In genomic region chr9:110245590-110246320, GRCm38 (mm10) we compare ENCODE assay signal across 8 mouse cellular contexts. TPM values are rescaled to one million over a fixed set of nuclear protein-coding genes. Genes with fewer than 3 reads are reported as not detected.
DNase-seq lines count a peak whose midpoint lies in the region; ATAC-seq and TF ChIP-seq lines count a peak whose summit lies in the region.

No protein-coding gene starts in this region.

- peak overlapping the region; percentile 72 for H3K9ac ChIP-seq in forebrain, embryonic 12.5 days
- peak overlapping the region; percentile 77 for H3K9ac ChIP-seq in hindbrain, embryonic 11.5 days (ENCODE audit: low read depth, low read length)
- H3K9ac ChIP-seq in lung, postnatal 0 days (replicated peaks; ENCODE audit: low read depth): 0 out of 2 replicates have a peak overlapping the region, but pooled peaks have one; percentile 19

- peak; percentile 12 for DNase-seq in MEL-GATA-1-ER (ENCODE audit: extremely low read depth, low read depth)
- DNase-seq in hindbrain, embryonic 11.5 days (ENCODE audit: low spot score): peak; percentile 63
- peak; percentile 68 to 77 for DNase-seq in layer of hippocampus, postnatal 14 days (ENCODE audit: low spot score in 2 of 2)
- peak; percentile 41 for DNase-seq in lung, postnatal 0 days (ENCODE audit: low spot score)
- peak; percentile 92 for DNase-seq in retina, postnatal 1 day

- no peaks in the 10 kb centered on the region for H3K9me3 ChIP-seq in forebrain, embryonic 12.5 days
- no peaks in the 10 kb centered on the region for H3K9me3 ChIP-seq in hindbrain, embryonic 11.5 days (ENCODE audit: control insufficient read depth, low read length)
- H3K9me3 ChIP-seq in lung, postnatal 0 days (ENCODE audit: low read length): no peaks in the 10 kb centered on the region

- peaks cover 15% of the 10 kb centered on the region; the same call in 1 of the 2 replicates for H3K27me3 ChIP-seq in forebrain, embryonic 12.5 days
- no peaks in the 10 kb centered on the region; the same call in 1 of the 2 replicates for H3K27me3 ChIP-seq in hindbrain, embryonic 11.5 days (ENCODE audit: control insufficient read depth, insufficient read depth, low read length)
- H3K27me3 ChIP-seq in lung, postnatal 0 days (replicated peaks; ENCODE audit: insufficient read depth, low read length): peaks cover 4% of the 10 kb centered on the region; the same call in 1 of the 2 replicates

- H3K4me2 ChIP-seq in forebrain, embryonic 12.5 days: peak overlapping the region; percentile 100
- peak overlapping the region; percentile 100 for H3K4me2 ChIP-seq in hindbrain, embryonic 11.5 days (replicated peaks; ENCODE audit: low read depth, low read length)
- peak overlapping the region; percentile 98 for H3K4me2 ChIP-seq in lung, postnatal 0 days (replicated peaks; ENCODE audit: low read depth, low read length)

- peak overlapping the region; percentile 64 for H3K4me3 ChIP-seq in brown adipose tissue, adult 24 weeks (ENCODE audit: insufficient read depth, low read depth, low read length)
- peak overlapping the region; percentile 75 for H3K4me3 ChIP-seq in forebrain, embryonic 12.5 days (replicated peaks)
- peak overlapping the region; percentile 63 for H3K4me3 ChIP-seq in hindbrain, embryonic 11.5 days (ENCODE audit: low read depth, low read length)
- H3K4me3 ChIP-seq in lung, postnatal 0 days (ENCODE audit: low read depth, low read length): peak overlapping the region; percentile 54

- H3K36me3 ChIP-seq in forebrain, embryonic 12.5 days (replicated peaks): peaks cover 12% of the 10 kb centered on the region
- H3K36me3 ChIP-seq in hindbrain, embryonic 11.5 days (ENCODE audit: control insufficient read depth, insufficient read depth, low read length): no peaks in the 10 kb centered on the region
- no peaks in the 10 kb centered on the region; the same call in 1 of the 2 replicates for H3K36me3 ChIP-seq in lung, postnatal 0 days (ENCODE audit: insufficient read depth, low read length)

- TF ChIP-seq CTCF in lung, postnatal 0 days (IDR thresholded peaks at IDR 0.05): no peak

- ATAC-seq in forebrain, embryonic 12.5 days (ENCODE audit: low FRiP score): peak; percentile 65
- ATAC-seq in hindbrain, embryonic 11.5 days (ENCODE audit: low FRiP score): peak; percentile 71
- ATAC-seq in lung, postnatal 0 days: peak; percentile 67
- ATAC-seq in erythroid progenitor cell, adult 5-6 weeks (replicated peaks; ENCODE audit: low FRiP score, poor library complexity, severe bottlenecking): no peak

- WGBS in forebrain, embryonic 12.5 days: 3% methylated on average over 36 of the region's 40 CpGs
- 3% methylated on average over 33 of the region's 40 CpGs for WGBS in hindbrain, embryonic 11.5 days
- WGBS in lung, postnatal 0 days: 2% methylated on average over 30 of the region's 40 CpGs

- TF ChIP-seq EP300 in lung, postnatal 0 days (IDR thresholded peaks at IDR 0.05): no peak

- H3K27ac ChIP-seq in brown adipose tissue, adult 24 weeks (replicated peaks; ENCODE audit: low read depth, low read length): no peak overlapping the region
- H3K27ac ChIP-seq in forebrain, embryonic 12.5 days: peak overlapping the region; percentile 85
- H3K27ac ChIP-seq in hindbrain, embryonic 11.5 days (ENCODE audit: low read depth, low read length): peak overlapping the region; percentile 78
- no peak overlapping the region for H3K27ac ChIP-seq in lung, postnatal 0 days (ENCODE audit: low read length)

- H3K4me1 ChIP-seq in brown adipose tissue, adult 24 weeks (ENCODE audit: control insufficient read depth, insufficient read depth, insufficient read length, low read length): peaks cover 2% of the 10 kb centered on the region; the same call in 1 of the 2 replicates
- H3K4me1 ChIP-seq in forebrain, embryonic 12.5 days: peaks cover 52% of the 10 kb centered on the region
- peaks cover 16% of the 10 kb centered on the region for H3K4me1 ChIP-seq in hindbrain, embryonic 11.5 days (replicated peaks; ENCODE audit: control insufficient read depth, insufficient read depth, low read length)
- H3K4me1 ChIP-seq in lung, postnatal 0 days (ENCODE audit: insufficient read depth, low read depth, low read length): peaks cover 6% of the 10 kb centered on the region; the same call in 1 of the 2 replicates

RNA-seq across cellular contexts. Expression of gene Cspg5, which starts 2.2 kb away (rescaled TPM):
- polyA plus RNA-seq in brown adipose tissue, adult 24 weeks (2012; ENCODE audit: insufficient read depth, insufficient read length, missing spikeins): 0.92 and 1.1 TPM in 2 replicates
- polyA plus RNA-seq in forebrain, embryonic 12.5 days (2016; fragmentation: Nextera tagmentation; extraction: Ambion mirVana): 21.9 and 22.3 TPM in 2 replicates
- 12.6 and 15.0 TPM in 2 replicates for polyA plus RNA-seq in hindbrain, embryonic 11.5 days (2014; fragmentation: Nextera tagmentation; extraction: Ambion mirVana)
- 100 to 1,000 TPM; 296 to 306 TPM for total RNA-seq in layer of hippocampus, postnatal 14 days (2021)
- polyA plus RNA-seq in lung, postnatal 0 days (2015; fragmentation: Nextera tagmentation; extraction: Ambion mirVana): 1.9 and 2.1 TPM in 2 replicates
- not detected in 2 replicates for total RNA-seq in erythroid progenitor cell, adult 5-6 weeks (2015; ENCODE audit: low replicate concordance)
- under 0.01 TPM in 1 of 2 replicates, not detected in the other for total RNA-seq in erythroid progenitor cell, adult 5-6 weeks (2017; ENCODE audit: low replicate concordance)

RNA-seq across cellular contexts. Expression of gene Elp6, which starts 59.2 kb away (rescaled TPM):
- polyA plus RNA-seq in brown adipose tissue, adult 24 weeks (2012; ENCODE audit: insufficient read depth, insufficient read length, missing spikeins): 4.9 and 6.4 TPM in 2 replicates
- 32.7 and 33.0 TPM in 2 replicates for polyA plus RNA-seq in forebrain, embryonic 12.5 days (2016; fragmentation: Nextera tagmentation; extraction: Ambion mirVana)
- 35.1 and 41.9 TPM in 2 replicates for polyA plus RNA-seq in hindbrain, embryonic 11.5 days (2014; fragmentation: Nextera tagmentation; extraction: Ambion mirVana)
- total RNA-seq in layer of hippocampus, postnatal 14 days (2021): 10 to 100 TPM; 11.0 to 12.3 TPM
- 6.9 and 7.8 TPM in 2 replicates for polyA plus RNA-seq in lung, postnatal 0 days (2015; fragmentation: Nextera tagmentation; extraction: Ambion mirVana)
- 1.1 TPM in 1 of 2 replicates, not detected in the other for total RNA-seq in erythroid progenitor cell, adult 5-6 weeks (2015; ENCODE audit: low replicate concordance)
- total RNA-seq in erythroid progenitor cell, adult 5-6 weeks (2017; ENCODE audit: low replicate concordance): 1.8 and 3.9 TPM in 2 replicates

Comparison
In these comparisons a context has a peak if more than half of its experiments do, and no peak if none do; other contexts are left out.
1. DNase-seq: peak in every context shown above with its lines; median percentile 92 in retina, postnatal 1 day; 72 in layer of hippocampus, postnatal 14 days; 63 in hindbrain, embryonic 11.5 days; 41 in lung, postnatal 0 days; 12 in MEL-GATA-1-ER.
2. H3K27ac ChIP-seq: peak in forebrain, embryonic 12.5 days (single experiment) and hindbrain, embryonic 11.5 days (single experiment); none in brown adipose tissue, adult 24 weeks (single experiment) and lung, postnatal 0 days (single experiment).
3. H3K9ac ChIP-seq: peak in every context shown above with its lines; median percentile 77 in hindbrain, embryonic 11.5 days; 72 in forebrain, embryonic 12.5 days; 19 in lung, postnatal 0 days.
4. Peak in every context shown above with its lines, with median percentiles within 50 percentile points of each other: H3K4me3 ChIP-seq and H3K4me2 ChIP-seq.